Mouse (Mus musculus): ENCODE measurements at regions not wholly inside any gene's neighbourhood (a gene's known extent, or its start where the extent isn't known, plus 50 kb on each side); places are given as distances from the start of the nearest gene placed in this dataset.

DNA sequence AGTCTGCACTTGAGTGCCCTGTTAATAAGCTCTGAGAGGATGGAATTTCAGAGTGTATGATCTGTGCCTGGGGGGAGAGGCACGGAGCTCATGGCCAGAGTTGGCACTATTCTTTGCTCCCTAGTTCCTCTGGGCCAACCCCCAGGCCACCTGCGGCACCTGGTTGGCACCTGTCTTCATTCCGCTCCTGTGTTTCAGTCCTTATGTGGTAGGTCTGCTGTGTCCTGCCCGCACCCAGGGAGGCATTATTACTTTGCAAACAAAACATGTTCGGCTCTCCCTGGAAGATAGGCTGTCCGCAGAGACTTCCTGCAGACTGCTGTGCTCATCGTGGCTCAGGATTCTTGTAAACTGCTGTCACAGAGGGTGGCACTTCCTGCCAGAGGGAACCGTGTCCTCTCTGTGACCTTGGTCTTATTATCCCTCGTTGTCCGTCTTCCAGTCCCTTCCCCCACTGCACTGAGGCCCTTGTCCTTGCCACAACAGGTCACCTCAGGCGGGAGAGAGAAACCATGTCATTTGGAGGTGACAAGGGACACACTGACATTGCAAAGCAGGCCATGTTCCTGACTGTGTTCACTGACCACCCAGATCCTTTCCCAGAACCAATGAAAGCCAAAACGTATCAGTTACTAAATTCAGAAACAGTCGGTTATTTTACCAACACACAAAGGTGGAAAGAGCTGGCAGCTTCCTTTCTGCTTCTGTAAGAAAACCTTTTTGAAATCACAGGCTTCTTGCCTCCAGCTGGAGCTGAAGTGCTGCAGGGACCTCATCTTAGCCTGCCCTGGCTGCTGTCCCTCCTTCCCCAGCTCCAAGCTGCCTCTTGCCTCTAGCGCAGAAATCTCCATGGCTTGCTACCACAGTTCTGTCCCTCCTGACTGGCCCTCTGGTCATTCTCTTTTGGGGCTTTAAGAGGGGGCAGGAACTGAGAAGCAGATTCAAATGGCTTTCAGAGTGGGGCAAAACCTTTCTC, 777.0 kb upstream of the Car8 start:
- TF ChIP-seq POLR2A (IDR thresholded peaks at IDR 0.05; ENCODE audit: insufficient read depth, low read depth, low read length) (no peak), CTCF (IDR thresholded peaks at IDR 0.05) (no peak), EP300 (IDR thresholded peaks at IDR 0.05; ENCODE audit: insufficient read depth, low read depth, low read length) (0 out of 2 replicates have a peak, but pooled peaks have one; percentile 7)
